Mouse (Mus musculus) ES-Bruce4 (cell line): ENCODE results near the gene Pxylp1.

Source experiments
- CTCF ChIP-seq: IDR thresholded peaks from one replicate; pipeline ENCODE4 v1.8.1; 2011; ENCODE audit warnings: low read depth, low read length
- EP300 ChIP-seq: IDR thresholded peaks from 2 replicates; pipeline ENCODE4 v1.6.1; 2011; ENCODE audit warnings: low read depth, low read length; ENCODE audit not compliant: insufficient read depth
- POLR2A ChIP-seq: IDR thresholded peaks from one replicate; pipeline ENCODE4 v1.8.1; 2011; ENCODE audit warnings: low read length; ENCODE audit not compliant: insufficient read depth

DNA sequence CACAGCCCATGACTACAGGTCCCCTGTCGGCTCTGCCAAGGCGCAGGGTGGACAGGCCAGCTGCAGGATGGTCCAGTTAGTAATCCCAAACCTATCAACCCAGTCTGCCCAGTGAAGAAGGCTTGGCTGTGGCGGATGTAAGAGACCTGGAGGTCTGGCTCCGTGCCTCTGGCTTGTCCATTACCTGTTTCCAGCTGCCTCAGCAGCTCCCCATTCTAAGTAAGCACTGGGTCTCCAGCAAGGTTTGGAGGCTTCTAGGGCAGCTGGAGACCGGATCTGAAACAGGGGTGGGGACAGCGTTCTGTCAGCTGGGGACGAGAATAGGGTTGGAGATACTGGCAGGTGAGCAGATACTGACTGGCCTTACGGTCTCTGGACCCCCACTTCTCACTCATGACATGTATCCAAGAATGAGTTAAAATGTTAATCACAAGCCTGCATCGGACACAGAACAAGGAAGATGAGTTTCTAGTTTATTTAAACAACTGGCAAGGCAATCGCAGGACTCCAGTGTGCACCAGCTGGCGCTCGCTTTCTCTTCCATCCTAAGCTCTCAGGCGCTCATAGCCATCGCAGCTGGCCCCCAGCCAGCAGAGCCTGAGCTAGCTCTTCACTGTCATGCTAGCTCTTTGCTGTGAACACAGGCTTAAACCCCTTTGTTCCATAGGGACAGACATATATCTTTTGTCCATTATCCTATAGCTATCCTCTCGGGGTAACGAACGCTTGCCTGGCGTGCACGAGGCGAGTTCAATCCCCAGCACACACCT lies 9.8 kb downstream of the Pxylp1 start:
- TF ChIP-seq EP300 (no peak), POLR2A (no peak), CTCF (no peak)
